Mouse (Mus musculus): Measurements from ENCODE around the gene Tmem108.

DNA sequence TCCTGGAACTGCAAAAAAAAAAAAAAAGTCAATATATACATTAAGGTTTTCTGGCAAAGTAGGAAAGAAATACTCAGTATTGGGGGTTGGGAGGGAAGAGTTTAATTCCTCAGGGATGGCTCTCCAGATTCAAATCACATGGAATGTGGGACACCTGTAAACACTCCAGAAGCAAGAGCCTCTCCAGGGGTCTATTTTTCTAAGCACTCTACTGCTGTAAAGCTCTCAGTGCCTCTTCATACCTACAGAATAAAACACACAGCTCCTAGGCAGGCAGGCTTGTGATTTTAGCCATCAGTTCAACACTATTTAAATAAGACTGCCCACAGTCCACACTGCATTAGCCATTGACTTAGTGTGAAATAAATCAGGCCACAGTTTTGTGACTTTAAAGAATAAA lies 53.8 kb downstream of the Tmem108 start:
- TF ChIP-seq CTCF (IDR thresholded peaks at IDR 0.05; ENCODE audit: borderline replicate concordance, extremely low read depth, insufficient read depth, insufficient read length) (no peak), POLR2A (IDR thresholded peaks at IDR 0.05; ENCODE audit: borderline replicate concordance, extremely low read depth, insufficient read depth, insufficient read length, poor library complexity, severe bottlenecking) (no peak)

Measured in brain, embryonic 14.5 days (tissue).